Mouse (Mus musculus) testis, adult 2 months (tissue): ENCODE measurements around the gene Tada2a. TPM values are rescaled to one million over a fixed set of nuclear protein-coding genes. Genes with fewer than 3 reads are reported as not detected.

ENCODE experiments used
- H3K27ac ChIP-seq: fragments of 200-500 bp; 2 replicates; pipeline ENCODE4 v1.5.1; 2012; ENCODE audit warnings: low read depth, low read length; ENCODE audit not compliant: control insufficient read depth, insufficient read depth
- H3K27me3 ChIP-seq: fragments of 200-500 bp; 2 replicates; pipeline ENCODE4 v1.6.1; 2012; ENCODE audit warnings: mild to moderate bottlenecking, low read length, moderate library complexity; ENCODE audit not compliant: control insufficient read depth, insufficient read depth
- H3K36me3 ChIP-seq: fragments of 200-500 bp; 2 replicates; pipeline ENCODE4 v1.6.1; 2012; ENCODE audit warnings: mild to moderate bottlenecking, low read length; ENCODE audit not compliant: control insufficient read depth, insufficient read depth
- H3K4me1 ChIP-seq: fragments of 200-500 bp; 2 replicates; pipeline ENCODE4 v1.6.1; 2012; ENCODE audit warnings: low read length; ENCODE audit not compliant: control insufficient read depth, insufficient read depth
- H3K4me3 ChIP-seq: fragments of 200-500 bp; 2 replicates; pipeline ENCODE4 v1.5.1; 2012; ENCODE audit warnings: low read depth, mild to moderate bottlenecking, low read length, moderate library complexity, mixed read lengths; ENCODE audit not compliant: control insufficient read depth
- CTCF ChIP-seq: fragments of 200-500 bp; IDR thresholded peaks from 2 replicates; pipeline ENCODE4 v1.5.1; 2012; ENCODE audit warnings: low read depth, mild to moderate bottlenecking, inconsistent platforms, low read length, moderate library complexity; ENCODE audit not compliant: control insufficient read depth, insufficient read depth, insufficient replicate concordance
- POLR2A ChIP-seq: fragments of 200-500 bp; IDR thresholded peaks from 2 replicates; pipeline ENCODE4 v1.6.1; 2012; ENCODE audit warnings: low read depth, mild to moderate bottlenecking, inconsistent platforms, low read length, moderate library complexity; ENCODE audit not compliant: control insufficient read depth
- polyA plus RNA-seq: library from polyadenylated mRNA; depleted of rRNA; stranded (reverse); fragments of >200 nt; gene quantifications from 2 replicates; pipeline ENCODE4 v1.2.3, GENCODE M21; 2012

The Tada2a gene
- polyA plus RNA-seq, 1 experiment = 4.2 TPM

- no peaks in the 10 kb centered on the region for H3K36me3 ChIP-seq
- no peaks in the 10 kb centered on the region for H3K4me1 ChIP-seq
- H3K27ac ChIP-seq = no peak overlapping the region
- H3K27me3 ChIP-seq = no peaks in the 10 kb centered on the region
- TF ChIP-seq POLR2A = no peak
- TF ChIP-seq CTCF = no peak
- no peak overlapping the region for H3K4me3 ChIP-seq
Measured at GRCm38 (mm10) chr11:84113623-84114022, 15.8 kb downstream of the Tada2a start.

- Histone ChIP-seq H3K4me1 (no peaks in the 10 kb centered on the region), H3K27me3 (no peaks in the 10 kb centered on the region), H3K27ac (no peak overlapping the region), H3K36me3 (no peaks in the 10 kb centered on the region), H3K4me3 (no peak overlapping the region)
- TF ChIP-seq CTCF (no peak), POLR2A (no peak)
Measured at GRCm38 (mm10) chr11:84107137-84107536, 22.3 kb downstream of the Tada2a start.

- H3K36me3 ChIP-seq = no peaks in the 10 kb centered on the region
- H3K27me3 ChIP-seq = no peaks in the 10 kb centered on the region
- H3K4me1 ChIP-seq = no peaks in the 10 kb centered on the region
- H3K27ac ChIP-seq = no peak overlapping the region
- TF ChIP-seq POLR2A (no peak), CTCF (no peak)
- no peak overlapping the region for H3K4me3 ChIP-seq
Measured at GRCm38 (mm10) chr11:84104036-84104435, 25.4 kb downstream of the Tada2a start.

GRCm38 (mm10) chr11:84101182-84101581, 28.2 kb downstream of the Tada2a start:
- Histone ChIP-seq H3K36me3 (no peaks in the 10 kb centered on the region), H3K4me1 (no peaks in the 10 kb centered on the region), H3K27ac (no peak overlapping the region), H3K4me3 (no peak overlapping the region), H3K27me3 (no peaks in the 10 kb centered on the region)
- no peak for TF ChIP-seq CTCF
- no peak for TF ChIP-seq POLR2A

- Histone ChIP-seq H3K4me3 (no peak overlapping the region), H3K27me3 (no peaks in the 10 kb centered on the region), H3K36me3 (no peaks in the 10 kb centered on the region), H3K27ac (no peak overlapping the region), H3K4me1 (no peaks in the 10 kb centered on the region)
- no peak for TF ChIP-seq CTCF
- TF ChIP-seq POLR2A = no peak
Measured at GRCm38 (mm10) chr11:84097251-84097998, 32.0 kb downstream of the Tada2a start.

- no peaks in the 10 kb centered on the region for H3K4me1 ChIP-seq
- no peaks in the 10 kb centered on the region for H3K27me3 ChIP-seq
- no peak for TF ChIP-seq POLR2A
- no peak for TF ChIP-seq CTCF
- H3K27ac ChIP-seq = no peak overlapping the region
- no peak overlapping the region for H3K4me3 ChIP-seq
- no peaks in the 10 kb centered on the region for H3K36me3 ChIP-seq
Measured at GRCm38 (mm10) chr11:84095084-84095483, 34.3 kb downstream of the Tada2a start.

GRCm38 (mm10) chr11:84090572-84090971, 38.8 kb downstream of the Tada2a start:
- Histone ChIP-seq H3K27ac (no peak overlapping the region), H3K4me3 (no peak overlapping the region), H3K27me3 (no peaks in the 10 kb centered on the region), H3K4me1 (no peaks in the 10 kb centered on the region), H3K36me3 (no peaks in the 10 kb centered on the region)
- TF ChIP-seq CTCF = no peak
- TF ChIP-seq POLR2A = no peak

GRCm38 (mm10) chr11:84081901-84082300, 47.5 kb downstream of the Tada2a start:
- H3K27me3 ChIP-seq = no peaks in the 10 kb centered on the region
- H3K4me1 ChIP-seq = no peaks in the 10 kb centered on the region
- TF ChIP-seq CTCF (no peak), POLR2A (no peak)
- no peak overlapping the region for H3K27ac ChIP-seq
- no peak overlapping the region for H3K4me3 ChIP-seq
- no peaks in the 10 kb centered on the region for H3K36me3 ChIP-seq
